Mouse (Mus musculus): ENCODE data around the gene Galnt9.

GRCm38 (mm10) chr5:110652719-110653648, 108.8 kb downstream of the Galnt9 start, which contains the start of the genes Noc4l and Ddx51:
- TF ChIP-seq CTCF (IDR thresholded peaks at IDR 0.05; ENCODE audit: low read depth) (peak; percentile 38), EP300 (IDR thresholded peaks at IDR 0.05; ENCODE audit: low read depth) (no peak)
